Mouse (Mus musculus): ENCODE results near the gene Atxn2. TPM values are rescaled to one million over a fixed set of nuclear protein-coding genes. Genes with fewer than 3 reads are reported as not detected.
"Not testable (repeated sequence)": the region's sequence is repeated elsewhere in the genome, so short reads cannot be mapped to it uniquely, and the experiment has no call there.

Atxn2 gene
- total RNA-seq, 2 experiments from 2014 or later, result 248 to 251 TPM

- no peak for TF ChIP-seq CTCF (IDR thresholded peaks at IDR 0.05)
- peak; percentile 28 to 40 for DNase-seq (ENCODE audit: extremely low spot score in 1 of 2, low spot score in 2 of 2)
- Histone ChIP-seq H3K27ac (peak overlapping the region; percentile 88), H3K4me3 (peak overlapping the region; percentile 80)
- intact Hi-C loops (cut with DNase I), result loop anchor here (5.0 kb wide), 1 partner anchor 125 kb away; the partner anchor contains the start of gene Sh2b3
These were observed 1.2 kb downstream of the Atxn2 start for GRCm38 (mm10) chr5:121712232-121712933.

DNA sequence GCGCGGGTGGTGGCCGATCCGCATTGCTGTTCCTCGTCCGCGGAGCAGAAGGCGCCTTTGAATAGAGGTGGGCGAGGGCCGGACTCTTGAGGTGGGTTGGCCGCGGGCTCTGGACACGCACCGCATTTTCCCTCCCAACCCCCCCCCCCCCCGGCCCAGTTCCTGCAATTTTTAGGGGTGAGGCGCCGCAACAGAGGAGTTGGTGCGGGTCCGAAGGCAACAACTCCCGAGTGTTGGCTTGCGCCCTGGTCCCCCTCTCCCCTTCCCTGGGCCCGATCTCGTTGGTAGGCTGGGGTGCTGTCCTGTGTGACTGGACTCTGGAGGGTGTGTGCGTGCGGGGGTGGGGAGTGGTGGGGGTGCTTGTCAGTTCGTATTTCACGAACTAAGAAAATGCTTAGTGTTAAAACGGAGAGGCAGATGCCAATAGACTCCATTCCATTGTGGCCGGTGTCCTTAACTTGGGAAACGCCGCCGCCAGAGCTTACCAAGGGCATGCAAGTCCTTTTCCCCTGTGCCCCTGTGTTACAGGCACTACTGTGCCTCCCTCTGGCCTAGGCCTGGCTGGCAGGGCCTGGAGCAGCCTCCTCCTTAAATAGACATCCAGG lies 1.9 kb downstream of the Atxn2 start:
- DNase-seq (ENCODE audit: extremely low spot score in 1 of 2, low spot score in 2 of 2), result peak; percentile 16 to 24
- peak overlapping the region; percentile 88 for H3K27ac ChIP-seq
- intact Hi-C loops (cut with DNase I), result loop anchor here (5.0 kb wide), 1 partner anchor 124 kb away; the partner anchor contains the start of gene Sh2b3

DNA sequence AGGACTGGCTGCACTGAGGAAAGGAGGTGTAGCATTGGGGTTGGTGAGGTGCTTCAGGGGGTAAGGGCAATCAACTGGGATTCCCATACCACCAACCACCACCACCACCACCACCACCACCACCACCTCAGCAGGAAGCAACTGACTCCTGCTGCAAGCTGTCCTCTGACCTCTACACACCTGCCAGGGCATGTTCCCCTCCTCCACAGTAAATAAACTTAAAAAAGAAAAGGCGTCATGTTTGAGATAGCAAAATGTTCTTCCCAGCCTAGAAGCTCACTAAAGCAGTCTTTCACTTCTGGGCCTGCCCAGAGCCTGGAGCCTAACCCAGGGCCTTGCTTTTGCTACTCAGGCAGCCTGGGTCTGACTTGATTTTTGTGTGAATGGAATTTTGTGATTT lies 3.2 kb downstream of the Atxn2 start:
- no peak overlapping the region for H3K4me3 ChIP-seq
- TF ChIP-seq CTCF (IDR thresholded peaks at IDR 0.05), result no peak
- no peak for DNase-seq (ENCODE audit: extremely low spot score in 1 of 2, low spot score in 2 of 2)
- intact Hi-C loops (cut with DNase I), result loop anchor here (5.0 kb wide), 1 partner anchor 123 kb away; the partner anchor contains the start of gene Sh2b3
- H3K27ac ChIP-seq, result no peak overlapping the region

More for the DNA sequence above, 1.9 kb downstream of the Atxn2 start:
- no peak; the same call in 1 of the 2 replicates for TF ChIP-seq CTCF (IDR thresholded peaks at IDR 0.05)
- H3K4me3 ChIP-seq, result peak overlapping the region; percentile 80

- DNase-seq (ENCODE audit: extremely low spot score in 1 of 2, low spot score in 2 of 2), result no peak
- Histone ChIP-seq H3K4me3 (no peak overlapping the region), H3K27ac (no peak overlapping the region)
- intact Hi-C loops (cut with DNase I), result loop anchor here (5.0 kb wide), 1 partner anchor 122 kb away; the partner anchor contains the start of gene Sh2b3
- TF ChIP-seq CTCF (IDR thresholded peaks at IDR 0.05), result no peak
These were observed 3.8 kb downstream of the Atxn2 start for GRCm38 (mm10) chr5:121714928-121715327.

DNA sequence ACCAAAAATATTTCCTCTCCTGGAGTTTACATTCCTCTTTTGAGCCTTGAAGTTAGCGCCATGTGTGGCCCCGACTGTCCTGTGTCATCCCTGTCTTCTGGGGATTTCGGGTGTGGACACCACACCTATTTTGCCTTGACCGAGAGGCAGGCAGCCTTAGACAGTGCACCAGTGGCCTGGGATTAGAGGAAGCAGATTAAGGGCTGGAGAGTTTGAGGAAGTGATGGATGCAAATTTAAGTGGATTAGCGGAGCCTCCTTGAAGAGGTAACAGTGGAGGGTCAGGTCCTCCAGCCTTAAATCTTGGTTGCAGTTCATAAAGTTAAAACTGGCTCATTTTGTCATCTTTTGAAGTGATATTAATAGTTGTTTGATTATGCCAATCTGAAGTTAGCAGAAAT lies 7.3 kb downstream of the Atxn2 start:
- Histone ChIP-seq H3K4me3 (no peak overlapping the region), H3K27ac (no peak overlapping the region)
- DNase-seq (ENCODE audit: extremely low spot score in 1 of 2, low spot score in 2 of 2), result no peak
- TF ChIP-seq CTCF (IDR thresholded peaks at IDR 0.05), result no peak
- intact Hi-C loops (cut with DNase I), result no loop called here

DNA sequence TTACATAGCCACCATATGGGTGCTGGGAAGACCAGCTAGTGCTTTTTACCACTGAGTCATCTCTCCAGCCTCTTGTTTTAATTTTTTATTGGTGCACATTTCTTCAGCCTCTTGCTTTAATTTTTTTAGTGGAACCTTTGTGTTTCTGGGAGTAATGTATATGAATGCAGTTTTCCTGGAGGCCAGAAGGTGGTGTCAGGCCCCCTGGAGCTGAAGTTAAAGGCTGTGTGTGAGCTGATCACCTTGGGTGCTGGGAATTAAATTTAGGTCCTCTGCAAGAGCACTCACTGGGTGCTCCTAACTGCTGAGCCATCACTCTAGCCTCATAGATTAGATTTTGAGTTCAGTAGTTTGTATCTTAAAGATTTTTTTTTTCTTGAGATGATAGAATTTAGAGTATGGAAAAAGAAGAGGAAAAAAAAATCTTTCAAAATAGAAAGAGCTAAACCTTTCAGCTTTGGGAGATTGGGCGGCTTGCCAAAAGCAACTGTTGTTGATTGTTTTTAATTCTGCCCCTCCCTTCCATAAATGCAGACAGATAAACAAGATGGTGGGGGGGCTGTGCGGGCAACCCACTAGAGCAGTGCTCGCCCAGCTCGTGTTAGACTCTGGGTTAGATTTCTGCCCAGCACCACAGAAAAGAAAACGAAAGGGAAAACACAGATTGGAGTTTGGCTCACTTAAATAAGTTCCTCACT lies 9.9 kb downstream of the Atxn2 start:
- intact Hi-C loops (cut with DNase I), result no loop called here
- H3K27ac ChIP-seq, result no peak overlapping the region
- H3K4me3 ChIP-seq, result no peak overlapping the region
- DNase-seq (ENCODE audit: extremely low spot score in 1 of 2, low spot score in 2 of 2), result no peak
- peak; percentile 40 for TF ChIP-seq CTCF (IDR thresholded peaks at IDR 0.05)

DNA sequence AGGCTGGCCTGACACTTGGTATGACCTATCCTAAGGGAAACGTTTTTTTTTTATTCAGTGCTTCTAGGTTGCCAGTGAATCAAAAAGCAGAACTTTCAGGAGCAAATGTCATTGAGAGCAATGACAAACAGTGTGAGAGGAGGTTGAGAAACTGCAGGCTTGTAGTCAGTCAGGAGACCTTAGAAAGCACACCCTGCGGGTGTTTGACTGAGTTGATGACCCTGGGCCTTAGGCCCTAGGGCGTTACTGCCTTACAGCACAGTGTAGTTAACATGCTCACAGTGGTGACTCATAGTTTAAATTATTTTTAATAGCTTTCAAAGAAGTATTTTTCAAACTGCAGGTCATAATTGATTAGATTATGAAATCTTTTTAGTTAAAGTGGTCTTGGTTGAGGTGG lies 10.7 kb downstream of the Atxn2 start:
- intact Hi-C loops (cut with DNase I), result no loop called here
- DNase-seq (ENCODE audit: extremely low spot score in 1 of 2, low spot score in 2 of 2), result no peak
- TF ChIP-seq CTCF (IDR thresholded peaks at IDR 0.05), result no peak
- Histone ChIP-seq H3K27ac (no peak overlapping the region), H3K4me3 (no peak overlapping the region)

- Histone ChIP-seq H3K4me3 (no peak overlapping the region), H3K27ac (no peak overlapping the region)
- TF ChIP-seq CTCF (IDR thresholded peaks at IDR 0.05), result no peak
- intact Hi-C loops (cut with DNase I), result no loop called here
- no peak for DNase-seq (ENCODE audit: extremely low spot score in 1 of 2, low spot score in 2 of 2)
These were observed 13.5 kb downstream of the Atxn2 start for GRCm38 (mm10) chr5:121724678-121725077.

DNA sequence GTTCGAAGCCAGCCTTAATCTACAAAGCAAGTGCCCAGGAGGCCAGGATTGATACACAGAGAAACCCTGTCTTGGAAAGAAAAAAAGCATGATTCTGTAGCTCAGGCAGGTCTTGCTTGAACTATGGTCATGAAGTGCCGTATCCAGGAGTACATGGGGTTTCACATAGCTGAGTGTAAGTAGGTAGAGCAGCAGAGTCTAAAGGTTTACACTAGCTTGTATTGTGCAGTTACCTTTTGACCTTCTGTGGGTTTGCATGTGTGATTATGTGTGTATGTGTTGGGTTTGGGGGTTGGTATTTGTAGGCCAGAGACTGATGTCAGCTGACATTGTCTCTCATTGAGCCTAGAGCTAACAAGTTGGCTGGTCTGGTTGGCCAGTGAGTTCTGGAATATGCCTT lies 18.9 kb downstream of the Atxn2 start:
- TF ChIP-seq CTCF (IDR thresholded peaks at IDR 0.05), result no peak
- intact Hi-C loops (cut with DNase I), result no loop called here

DNA sequence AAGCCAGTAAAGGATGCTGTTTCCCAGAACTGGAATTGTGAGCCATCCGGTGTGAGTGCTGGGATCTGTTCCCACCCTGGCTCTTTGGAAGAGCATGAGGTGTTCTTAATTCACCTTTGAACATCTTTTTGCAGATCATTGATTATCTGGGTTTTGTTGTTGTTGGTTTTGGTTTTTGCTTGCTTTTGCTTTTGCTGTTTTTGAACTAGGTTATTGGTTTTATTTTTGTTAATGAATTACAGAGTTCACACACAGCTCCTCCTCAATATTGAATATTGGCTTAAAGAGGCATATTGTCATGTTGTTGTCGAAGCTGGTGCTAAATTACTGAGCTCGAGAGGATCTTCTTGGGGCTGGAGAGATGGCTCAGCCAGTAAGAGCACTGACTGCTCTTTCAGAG lies 25.5 kb downstream of the Atxn2 start:
- H3K27ac ChIP-seq, result no peak overlapping the region
- intact Hi-C loops (cut with DNase I), result no loop called here
- TF ChIP-seq CTCF (IDR thresholded peaks at IDR 0.05), result no peak
- no peak for DNase-seq (ENCODE audit: extremely low spot score in 1 of 2, low spot score in 2 of 2)
- no peak overlapping the region for H3K4me3 ChIP-seq

More for the DNA sequence above, 18.9 kb downstream of the Atxn2 start:
- no peak for DNase-seq (ENCODE audit: extremely low spot score in 1 of 2, low spot score in 2 of 2)
- Histone ChIP-seq H3K27ac (no peak overlapping the region), H3K4me3 (no peak overlapping the region)

GRCm38 (mm10) chr5:121738162-121738561 lies 27.0 kb downstream of the Atxn2 start:
- DNase-seq (ENCODE audit: extremely low spot score in 1 of 2, low spot score in 2 of 2); intact Hi-C loops (cut with DNase I); H3K27ac ChIP-seq; H3K4me3 ChIP-seq: not testable (repeated sequence)

DNA sequence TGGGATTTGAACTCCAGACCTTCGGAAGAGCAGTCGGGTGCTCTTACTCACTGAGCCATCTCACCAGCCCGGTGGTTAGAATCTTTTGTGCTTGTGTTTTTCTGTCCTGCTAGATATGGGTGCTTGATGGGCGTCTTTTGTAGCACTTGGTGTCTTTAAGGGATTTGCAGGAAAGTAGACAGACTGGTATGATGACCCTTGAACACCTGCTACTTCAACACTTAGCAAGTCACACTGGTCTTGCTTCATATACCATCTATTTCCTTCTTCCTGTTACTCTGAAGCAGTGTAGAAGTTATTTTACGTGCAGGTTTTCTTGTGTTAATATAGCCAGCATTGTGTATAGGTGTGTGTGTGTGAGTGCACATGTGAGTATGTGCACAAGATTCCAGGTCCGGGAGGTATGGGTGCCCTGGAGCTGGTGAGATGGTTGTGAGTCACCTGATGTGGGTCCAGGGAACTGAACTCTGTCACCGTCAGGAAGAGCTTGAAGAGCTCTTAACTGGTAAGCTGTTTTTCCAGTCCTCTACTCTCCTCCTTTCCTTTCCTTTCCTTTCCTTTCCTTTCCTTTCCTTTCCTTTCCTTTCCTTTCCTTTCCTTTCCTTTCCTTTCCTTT lies 27.5 kb downstream of the Atxn2 start:
- TF ChIP-seq CTCF (IDR thresholded peaks at IDR 0.05), result no peak
- H3K4me3 ChIP-seq, result no peak overlapping the region
- no peak overlapping the region for H3K27ac ChIP-seq
- intact Hi-C loops (cut with DNase I), result no loop called here
- no peak for DNase-seq (ENCODE audit: extremely low spot score in 1 of 2, low spot score in 2 of 2)

All from left cerebral cortex, adult 2 months (tissue).